Mouse (Mus musculus): ENCODE results near the gene Insl6. TPM values are rescaled to one million over a fixed set of nuclear protein-coding genes. Genes with fewer than 3 reads are reported as not detected.

The Insl6 gene
- 1.9 and 2.4 TPM in 2 replicates for polyA plus RNA-seq (2015; fragmentation: Nextera tagmentation; extraction: Ambion mirVana)

DNA sequence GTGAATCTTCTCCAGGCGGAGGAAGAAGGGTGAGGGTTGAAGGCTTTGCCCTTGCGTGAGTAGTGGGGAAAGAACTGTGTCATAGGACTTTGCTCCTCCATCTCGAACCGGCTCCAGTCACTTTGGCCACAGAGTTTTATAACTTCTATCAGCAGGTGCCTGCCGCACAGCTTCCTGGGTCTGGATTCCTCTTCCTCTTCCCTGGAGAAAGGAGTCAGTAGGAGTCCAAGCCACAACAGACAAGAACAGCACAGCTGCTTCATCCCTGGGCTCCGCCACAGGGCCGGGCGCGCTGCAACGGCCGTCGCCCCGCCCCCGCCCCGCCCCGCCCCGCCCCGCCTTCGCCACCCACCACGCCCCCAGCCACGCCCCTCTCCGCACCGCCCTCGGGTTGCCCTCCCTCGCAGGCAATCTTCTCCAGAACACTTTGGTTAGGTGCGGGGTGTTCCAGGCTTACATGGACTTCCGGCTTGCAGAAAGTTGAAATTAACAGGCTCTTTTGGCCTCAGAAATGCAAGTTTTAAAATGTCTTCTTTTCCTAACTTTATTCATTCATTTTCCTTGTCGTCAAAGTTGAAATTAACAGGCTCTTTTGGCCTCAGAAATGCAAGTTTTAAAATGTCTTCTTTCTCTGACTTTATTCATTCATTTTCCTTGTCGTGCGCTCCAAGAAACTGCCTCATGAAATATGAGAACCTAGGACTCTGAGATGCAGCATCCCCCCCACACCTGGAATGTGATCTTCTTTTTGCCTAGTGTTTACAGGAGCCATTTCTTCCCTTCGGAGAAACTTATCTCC, at the start of gene Insl6:
Gene Insl6 (minus strand): TSS at position 304 of the 799 bp plus-strand sequence.
- Histone ChIP-seq H3K27ac (replicated peaks) (no peak within 1 kb of the TSS), H3K4me2 (peak within 1 kb of the TSS; percentile 63), H3K4me3 (peak within 1 kb of the TSS; percentile 30), H3K27me3 (0 out of 2 replicates have a peak, but pooled peaks cover 6% of the 10 kb centered on the region), H3K9me3 (no peaks in the 10 kb centered on the region), H3K9ac (no peak within 1 kb of the TSS), H3K36me3 (no peaks in the 10 kb centered on the region), H3K4me1 (replicated peaks) (peaks cover 5% of the 10 kb centered on the region; the same call in 1 of the 2 replicates)
- 7% methylated on average over 29 of the region's 31 CpGs for WGBS
- peak; percentile 89 for ATAC-seq (ENCODE audit: low FRiP score, low read depth)

DNA sequence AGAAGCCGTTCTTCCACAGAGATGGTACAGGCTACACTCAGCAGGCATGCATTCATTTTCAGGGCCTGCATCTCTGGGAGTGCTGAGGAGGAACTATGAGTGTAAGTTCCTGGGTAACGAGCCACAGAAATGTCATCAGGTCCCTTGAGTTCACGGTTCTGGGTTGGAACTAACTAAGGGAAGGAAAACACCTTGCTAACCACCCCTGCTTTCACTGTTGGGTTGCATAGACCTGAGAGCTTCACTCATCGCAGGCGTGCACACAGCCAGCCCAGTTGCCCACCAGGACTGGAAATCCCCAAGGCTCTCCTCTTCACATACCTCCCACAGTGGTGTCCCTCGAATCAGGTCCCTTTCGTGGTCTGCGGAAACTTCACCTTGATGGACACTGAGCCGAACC, 49.8 kb upstream of the Insl6 start:
- no peak for ATAC-seq (ENCODE audit: low FRiP score, low read depth)
- H3K9me3 ChIP-seq: no peaks in the 10 kb centered on the region
- no peak overlapping the region for H3K9ac ChIP-seq
- H3K4me2 ChIP-seq: no peak overlapping the region
- no peak overlapping the region for H3K4me3 ChIP-seq
- no peaks in the 10 kb centered on the region for H3K36me3 ChIP-seq
- H3K27ac ChIP-seq (replicated peaks): no peak overlapping the region
- H3K27me3 ChIP-seq: no peaks in the 10 kb centered on the region
- no peaks in the 10 kb centered on the region for H3K4me1 ChIP-seq (replicated peaks)
- whole genome bisulfite sequencing: 95% methylated on average over 9 of the region's 9 CpGs

DNA sequence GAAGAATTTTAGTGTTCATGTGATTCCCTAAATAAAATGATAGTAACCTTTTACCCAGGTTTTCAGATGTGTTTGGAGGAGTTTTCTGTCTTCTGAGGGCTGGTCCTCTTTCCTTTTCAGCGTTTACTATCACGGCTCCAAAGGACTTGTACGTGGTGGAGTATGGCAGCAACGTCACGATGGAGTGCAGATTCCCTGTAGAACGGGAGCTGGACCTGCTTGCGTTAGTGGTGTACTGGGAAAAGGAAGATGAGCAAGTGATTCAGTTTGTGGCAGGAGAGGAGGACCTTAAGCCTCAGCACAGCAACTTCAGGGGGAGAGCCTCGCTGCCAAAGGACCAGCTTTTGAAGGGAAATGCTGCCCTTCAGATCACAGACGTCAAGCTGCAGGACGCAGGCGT, 48.3 kb upstream of the Insl6 start:
- Histone ChIP-seq H3K36me3 (no peaks in the 10 kb centered on the region), H3K9ac (no peak overlapping the region), H3K9me3 (no peaks in the 10 kb centered on the region), H3K4me3 (peak overlapping the region; percentile 18), H3K4me1 (replicated peaks) (no peaks in the 10 kb centered on the region), H3K27me3 (no peaks in the 10 kb centered on the region), H3K27ac (replicated peaks) (no peak overlapping the region), H3K4me2 (peak overlapping the region; percentile 44)
- WGBS: 35% methylated on average over 11 of the region's 11 CpGs
- no peak for ATAC-seq (ENCODE audit: low FRiP score, low read depth)

DNA sequence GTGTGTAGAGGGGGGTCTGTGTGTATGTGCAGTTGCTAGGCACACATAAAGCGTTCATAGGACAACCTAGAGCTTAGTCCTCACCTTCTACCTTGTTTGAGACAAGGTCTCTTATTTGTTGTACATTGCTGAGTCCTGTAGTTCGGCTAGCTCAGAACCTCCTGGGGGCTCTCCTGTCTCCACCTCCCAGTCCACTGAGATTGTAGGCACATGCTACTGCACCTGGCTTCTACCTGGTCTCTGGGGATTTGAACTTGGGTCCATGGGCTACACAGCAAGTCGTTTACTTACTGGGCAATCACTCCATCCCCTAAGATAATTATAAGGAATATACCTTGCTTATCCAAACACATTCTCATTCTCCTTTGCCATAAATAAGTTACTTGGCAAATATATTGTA, 47.5 kb upstream of the Insl6 start:
- H3K27me3 ChIP-seq: no peaks in the 10 kb centered on the region
- H3K36me3 ChIP-seq: no peaks in the 10 kb centered on the region
- H3K4me1 ChIP-seq (replicated peaks): 0 out of 2 replicates have a peak, but pooled peaks cover under 1% of the 10 kb centered on the region
- H3K9ac ChIP-seq: no peak overlapping the region
- no peaks in the 10 kb centered on the region for H3K9me3 ChIP-seq
- no peak for ATAC-seq (ENCODE audit: low FRiP score, low read depth)
- H3K27ac ChIP-seq (replicated peaks): no peak overlapping the region
- no peak overlapping the region for H3K4me3 ChIP-seq
- H3K4me2 ChIP-seq: no peak overlapping the region
- WGBS: 89% methylated on average over 3 of the region's 3 CpGs

DNA sequence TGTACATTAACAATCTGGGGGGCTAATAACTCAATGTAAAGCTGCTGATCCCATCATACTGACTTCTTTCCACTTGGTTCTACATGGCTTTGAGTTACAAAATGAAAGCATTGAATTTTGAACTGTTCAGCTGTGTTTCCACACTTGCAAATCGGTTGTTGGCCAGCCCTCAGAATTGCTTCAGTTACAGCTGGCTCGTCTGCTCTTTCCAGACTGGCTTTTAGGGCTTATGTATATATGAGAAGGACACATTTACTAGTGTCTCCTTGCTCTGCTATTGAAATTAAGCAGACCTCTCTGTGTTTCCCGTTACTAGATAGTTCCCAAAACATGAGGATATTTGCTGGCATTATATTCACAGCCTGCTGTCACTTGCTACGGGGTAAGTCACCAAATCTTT, 47.0 kb upstream of the Insl6 start:
- H3K9ac ChIP-seq: no peak overlapping the region
- no peaks in the 10 kb centered on the region for H3K27me3 ChIP-seq
- H3K27ac ChIP-seq (replicated peaks): no peak overlapping the region
- 0 out of 2 replicates have a peak, but pooled peaks cover 5% of the 10 kb centered on the region for H3K4me1 ChIP-seq (replicated peaks)
- no peak overlapping the region for H3K4me2 ChIP-seq
- WGBS: 78% methylated on average over 4 of the region's 4 CpGs
- no peaks in the 10 kb centered on the region for H3K36me3 ChIP-seq
- H3K4me3 ChIP-seq: no peak overlapping the region
- ATAC-seq (ENCODE audit: low FRiP score, low read depth): no peak
- no peaks in the 10 kb centered on the region for H3K9me3 ChIP-seq

DNA sequence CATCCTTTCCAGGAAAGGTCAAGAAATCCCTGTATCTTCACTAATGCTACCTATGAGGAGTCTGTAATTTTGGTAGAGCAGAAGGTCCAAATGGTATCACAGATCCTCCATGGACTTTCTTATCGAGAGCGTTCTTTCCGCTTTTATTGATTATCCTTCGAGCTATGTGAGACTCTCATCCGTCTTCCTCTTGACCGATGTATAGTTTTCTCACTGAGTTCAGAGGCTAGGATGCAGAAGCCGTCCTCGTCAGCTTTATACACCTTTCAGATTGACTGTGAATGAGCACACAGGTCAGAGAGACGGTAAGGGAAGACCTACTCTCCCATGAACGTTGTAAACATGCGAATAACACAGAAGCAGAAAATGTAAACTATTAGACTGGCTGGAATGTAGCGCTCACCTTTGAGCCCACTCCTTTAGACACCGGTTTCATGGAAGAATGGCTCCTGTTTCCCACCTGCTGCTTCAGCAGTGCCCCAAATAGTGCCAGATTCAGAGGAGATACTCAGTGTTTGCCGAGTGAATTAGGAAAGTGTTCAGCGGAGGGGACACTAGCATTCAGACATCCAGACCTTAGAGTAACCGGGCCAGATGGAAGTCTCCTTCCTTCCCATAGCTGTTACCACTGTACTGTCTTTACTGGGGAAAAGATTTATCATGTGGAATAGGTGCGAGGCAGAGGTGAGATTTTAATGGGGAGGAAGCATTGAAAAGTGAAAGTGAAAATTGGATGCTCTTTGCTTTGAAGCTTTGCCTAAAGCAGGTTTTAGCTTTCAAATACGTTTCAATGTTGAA, 46.3 kb upstream of the Insl6 start:
- Histone ChIP-seq H3K36me3 (no peaks in the 10 kb centered on the region), H3K4me1 (replicated peaks) (peaks cover 9% of the 10 kb centered on the region; the same call in 1 of the 2 replicates), H3K27me3 (no peaks in the 10 kb centered on the region), H3K4me2 (no peak overlapping the region), H3K9ac (no peak overlapping the region), H3K4me3 (no peak overlapping the region), H3K27ac (replicated peaks) (no peak overlapping the region), H3K9me3 (no peaks in the 10 kb centered on the region)
- 83% methylated on average over 18 of the region's 18 CpGs for WGBS
- no peak for ATAC-seq (ENCODE audit: low FRiP score, low read depth)

DNA sequence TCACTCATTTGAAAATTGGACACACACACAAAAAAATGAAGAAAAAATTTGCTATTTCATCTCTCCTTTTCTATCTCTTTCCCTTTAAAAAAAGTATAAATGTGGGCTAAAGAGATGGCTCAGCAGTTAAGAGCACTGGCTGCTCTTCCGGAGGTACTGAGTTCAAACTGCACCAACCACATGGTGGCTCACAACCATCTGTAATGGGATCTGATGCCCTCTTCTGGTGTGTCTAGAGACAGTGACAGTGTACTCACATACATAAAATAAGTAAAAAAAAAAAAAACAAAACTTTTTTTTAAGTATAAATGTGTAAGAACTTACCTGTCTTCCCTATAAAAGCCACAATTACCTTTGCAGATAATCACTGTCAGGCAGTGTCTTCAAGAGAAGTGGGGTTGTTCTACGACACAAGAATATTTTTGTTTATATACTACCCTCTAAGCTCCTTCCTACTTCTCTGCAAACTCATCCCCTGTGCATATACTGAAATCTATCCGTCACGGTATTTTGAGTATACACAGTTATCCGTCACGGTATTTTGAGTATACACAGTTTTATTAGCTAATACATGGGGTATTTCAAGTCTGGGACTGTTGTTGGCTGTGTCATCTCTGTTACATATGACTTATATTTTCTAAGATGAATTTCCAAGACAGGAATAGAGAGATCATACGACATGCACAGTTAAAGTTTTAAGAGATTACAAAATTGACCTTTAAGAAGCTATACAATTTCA, 45.6 kb upstream of the Insl6 start:
- 94% methylated on average over 7 of the region's 7 CpGs for WGBS
- H3K27ac ChIP-seq (replicated peaks): no peak overlapping the region
- no peak overlapping the region for H3K4me2 ChIP-seq
- no peak overlapping the region for H3K4me3 ChIP-seq
- no peaks in the 10 kb centered on the region for H3K36me3 ChIP-seq
- no peak for ATAC-seq (ENCODE audit: low FRiP score, low read depth)
- peaks cover 9% of the 10 kb centered on the region; the same call in 1 of the 2 replicates for H3K4me1 ChIP-seq (replicated peaks)
- no peaks in the 10 kb centered on the region for H3K9me3 ChIP-seq
- H3K9ac ChIP-seq: no peak overlapping the region
- no peaks in the 10 kb centered on the region for H3K27me3 ChIP-seq

DNA sequence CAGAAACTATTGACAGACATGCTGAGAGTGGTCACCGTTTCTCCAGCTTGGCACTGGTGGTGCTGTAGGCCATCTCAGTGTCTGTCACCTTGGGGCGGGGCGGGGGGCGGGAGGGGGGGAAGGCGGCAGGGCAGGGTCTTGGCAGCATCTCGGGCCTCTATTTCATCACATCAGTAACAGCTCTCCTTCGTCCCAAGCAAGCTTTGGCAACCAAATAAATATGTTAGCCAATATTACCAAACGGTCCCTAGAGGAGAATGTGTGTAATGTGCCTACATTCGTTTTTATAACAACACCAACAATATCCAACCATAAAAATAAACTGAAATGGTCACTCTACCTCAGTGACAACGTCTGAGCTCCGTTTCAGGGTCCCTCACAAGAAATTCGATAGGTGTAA, 45.0 kb upstream of the Insl6 start:
- Histone ChIP-seq H3K4me1 (replicated peaks) (peaks cover 9% of the 10 kb centered on the region; the same call in 1 of the 2 replicates), H3K27ac (replicated peaks) (no peak overlapping the region), H3K9me3 (no peaks in the 10 kb centered on the region), H3K9ac (no peak overlapping the region), H3K27me3 (no peaks in the 10 kb centered on the region), H3K4me3 (no peak overlapping the region), H3K4me2 (no peak overlapping the region), H3K36me3 (no peaks in the 10 kb centered on the region)
- no peak for ATAC-seq (ENCODE audit: low FRiP score, low read depth)
- WGBS: 79% methylated on average over 12 of the region's 12 CpGs

DNA sequence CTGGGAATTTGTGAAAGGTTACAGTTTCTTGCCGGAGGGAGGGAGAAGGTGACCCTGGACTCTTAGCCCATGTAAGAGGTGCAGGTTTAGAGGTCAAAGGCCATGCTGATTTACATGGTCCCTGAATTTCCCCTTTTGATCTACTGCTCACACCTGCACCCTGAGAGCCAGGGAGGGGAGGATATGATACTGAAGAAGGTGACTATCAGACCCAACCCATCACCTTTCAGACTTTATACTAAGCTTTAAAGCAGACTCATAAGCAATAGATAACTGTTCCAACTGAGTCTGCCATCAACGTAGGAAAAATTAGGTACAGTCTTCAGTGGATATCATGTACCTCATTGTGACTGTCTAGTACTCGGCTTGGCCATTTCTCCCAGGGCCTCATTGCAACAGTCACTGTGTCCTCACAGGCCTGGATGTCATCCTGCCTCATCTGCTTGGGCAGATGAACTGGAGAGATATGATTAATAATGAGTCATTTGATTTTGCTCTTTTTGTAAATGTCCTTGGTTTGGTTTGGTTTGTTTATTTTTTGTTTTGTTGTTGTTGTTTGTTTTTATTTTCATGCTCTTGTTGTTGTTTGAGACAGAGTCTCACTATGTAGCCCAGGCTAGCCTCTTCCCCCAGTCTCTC, 43.6 kb upstream of the Insl6 start:
- Histone ChIP-seq H3K4me3 (no peak overlapping the region), H3K9ac (no peak overlapping the region), H3K4me2 (no peak overlapping the region), H3K27ac (replicated peaks) (no peak overlapping the region), H3K9me3 (no peaks in the 10 kb centered on the region), H3K36me3 (no peaks in the 10 kb centered on the region), H3K4me1 (replicated peaks) (peaks cover 9% of the 10 kb centered on the region; the same call in 1 of the 2 replicates), H3K27me3 (no peaks in the 10 kb centered on the region)
- 94% methylated on average over 3 of the region's 3 CpGs for WGBS
- no peak for ATAC-seq (ENCODE audit: low FRiP score, low read depth)

DNA sequence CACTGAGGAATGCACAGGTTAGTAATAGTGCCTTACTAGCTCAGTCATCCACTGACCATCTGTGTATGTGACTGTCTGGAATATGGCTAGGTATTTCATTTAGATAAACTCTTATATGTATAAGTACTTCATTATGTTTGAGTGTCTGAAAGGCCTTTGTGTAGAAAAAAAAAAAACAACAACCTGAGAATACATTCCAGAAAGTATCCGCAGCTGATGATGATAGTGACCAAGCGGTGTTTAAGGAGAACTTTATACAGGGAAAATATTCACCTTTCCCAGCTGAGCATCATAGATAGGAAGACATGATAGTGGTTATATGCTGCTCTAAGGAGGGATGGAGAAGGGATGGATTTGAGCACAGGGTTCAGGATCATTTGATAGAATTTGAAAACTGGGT, 42.9 kb upstream of the Insl6 start:
- no peak for ATAC-seq (ENCODE audit: low FRiP score, low read depth)
- Histone ChIP-seq H3K9ac (no peak overlapping the region), H3K4me2 (no peak overlapping the region), H3K9me3 (no peaks in the 10 kb centered on the region), H3K4me1 (replicated peaks) (peaks cover 9% of the 10 kb centered on the region; the same call in 1 of the 2 replicates), H3K36me3 (no peaks in the 10 kb centered on the region), H3K4me3 (no peak overlapping the region), H3K27me3 (no peaks in the 10 kb centered on the region), H3K27ac (replicated peaks) (no peak overlapping the region)
- WGBS: 91% methylated on average over 2 of the region's 2 CpGs

DNA sequence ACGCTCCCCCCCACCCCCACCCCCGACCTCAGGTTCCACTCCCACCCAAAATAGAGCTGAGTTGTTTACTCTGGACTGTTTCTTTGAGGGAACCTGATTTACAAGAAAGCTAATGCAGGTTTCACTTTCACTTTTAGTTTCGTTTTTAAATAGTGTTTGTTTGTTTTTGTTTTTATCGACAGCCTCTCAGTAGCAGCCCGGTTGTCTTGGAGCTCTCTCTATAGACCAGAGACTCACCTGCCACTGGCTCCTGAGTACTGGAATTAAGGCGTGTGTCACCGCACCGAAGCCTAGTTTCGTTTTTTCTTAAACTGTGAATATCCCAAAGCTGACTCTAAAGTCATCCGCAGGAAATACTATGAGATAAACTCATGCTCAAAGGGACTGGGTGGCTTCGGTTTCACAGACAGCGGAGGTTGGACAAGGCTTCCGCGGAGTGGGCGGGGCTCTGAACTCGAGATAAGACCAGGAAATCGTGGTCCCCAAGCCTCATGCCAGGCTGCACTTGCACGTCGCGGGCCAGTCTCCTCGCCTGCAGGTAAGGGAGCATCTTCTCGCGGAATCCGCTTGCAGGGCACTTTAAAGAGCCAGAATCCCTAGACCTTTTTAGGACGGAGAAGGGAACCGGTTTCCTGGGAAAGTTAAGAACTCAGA, 41.9 kb upstream of the Insl6 start, which contains the start of the genes Plgrkt and Cd274:
Gene Plgrkt (minus strand): TSS at position 422 of the 654 bp plus-strand sequence.
Gene Cd274 (plus strand): TSS at position 487 of the 654 bp plus-strand sequence.
- WGBS: 6% methylated on average over 26 of the region's 26 CpGs
- H3K36me3 ChIP-seq: no peaks in the 10 kb centered on the region
- no peak within 1 kb of the TSS for H3K27ac ChIP-seq (replicated peaks)
- peaks cover 15% of the 10 kb centered on the region; the same call in 1 of the 2 replicates for H3K4me1 ChIP-seq (replicated peaks)
- no peaks in the 10 kb centered on the region for H3K9me3 ChIP-seq
- H3K4me3 ChIP-seq: peak within 1 kb of the TSS; percentile 42
- no peak for ATAC-seq (ENCODE audit: low FRiP score, low read depth)
- no peaks in the 10 kb centered on the region for H3K27me3 ChIP-seq
- peak within 1 kb of the TSS; percentile 72 for H3K4me2 ChIP-seq
- H3K9ac ChIP-seq: peak within 1 kb of the TSS; percentile 35

Measured in hindbrain, embryonic 15.5 days (tissue).